Mouse (Mus musculus) embryonic facial prominence, embryonic 10.5 days (tissue): ENCODE data around the gene As3mt. TPM values are rescaled to one million over a fixed set of nuclear protein-coding genes. Genes with fewer than 3 reads are reported as not detected.

Source experiments
- DNase-seq: peaks from one replicate; pipeline ENCODE4 v3.0.0-alpha.2; 2017; ENCODE audit warnings: low spot score
- H3K27ac ChIP-seq: fragments of 300-500 bp; sonication (generic); replicated peaks from 2 replicates; pipeline ENCODE4 v1.5.1; 2016; ENCODE audit warnings: mild to moderate bottlenecking
- H3K27me3 ChIP-seq: fragments of 300-500 bp; sonication (generic); replicated peaks from 2 replicates; pipeline ENCODE4 v1.6.1; 2016; ENCODE audit warnings: low read depth, mild to moderate bottlenecking; ENCODE audit not compliant: poor library complexity, severe bottlenecking
- H3K36me3 ChIP-seq: fragments of 300-500 bp; sonication (generic); replicated peaks from 2 replicates; pipeline ENCODE4 v1.6.1; 2016; ENCODE audit warnings: mild to moderate bottlenecking, moderate library complexity
- H3K4me1 ChIP-seq: fragments of 300-500 bp; sonication (generic); 2 replicates; pipeline ENCODE4 v1.6.1; 2016
- H3K4me3 ChIP-seq: fragments of 300-500 bp; sonication (generic); 2 replicates; pipeline ENCODE4 v1.5.1; 2016; ENCODE audit warnings: mild to moderate bottlenecking, moderate library complexity
- H3K9me3 ChIP-seq: fragments of 300-500 bp; sonication (generic); 2 replicates; pipeline ENCODE4 v1.6.1; 2016; ENCODE audit warnings: mild to moderate bottlenecking
- WGBS: fragments of 180-500 bp; shearing (Covaris S2); methylation state at CpG from one replicate; pipeline ENCODE4 v1.1.7; 2016; 5-methylcytosine and 5-hydroxymethylcytosine counted together
- polyA plus RNA-seq: library from polyadenylated mRNA; unstranded; fragments of >200 nt; fragmentation: Nextera tagmentation; extraction: Ambion mirVana; gene quantifications from 2 replicates; pipeline ENCODE4 v1.2.1, GENCODE M21; 2016

As3mt gene
- polyA plus RNA-seq, 1 experiment from 2014 or later = 31.8 TPM

GRCm38 (mm10) chr19:46675641-46676040, 31.6 kb upstream of the As3mt start:
- Histone ChIP-seq H3K9me3 (no peaks in the 10 kb centered on the region), H3K36me3 (no peaks in the 10 kb centered on the region), H3K4me3 (no peak overlapping the region), H3K27me3 (0 out of 2 replicates have a peak, but pooled peaks cover 4% of the 10 kb centered on the region), H3K4me1 (peaks cover 21% of the 10 kb centered on the region), H3K27ac (no peak overlapping the region)
- WGBS = 86% methylated on average over 3 of the region's 3 CpGs
- DNase-seq = no peak

GRCm38 (mm10) chr19:46679720-46680383, 27.4 kb upstream of the As3mt start:
- Histone ChIP-seq H3K4me3 (no peak overlapping the region), H3K27me3 (peaks cover 8% of the 10 kb centered on the region; the same call in 1 of the 2 replicates), H3K27ac (no peak overlapping the region), H3K4me1 (peaks cover 16% of the 10 kb centered on the region), H3K9me3 (no peaks in the 10 kb centered on the region), H3K36me3 (no peaks in the 10 kb centered on the region)
- 72% methylated on average over 12 of the region's 12 CpGs for WGBS
- DNase-seq = no peak

GRCm38 (mm10) chr19:46689460-46690372, 17.5 kb upstream of the As3mt start, which contains the start of gene Borcs7:
Gene Borcs7 (plus strand): TSS chr19:46689906.
- Histone ChIP-seq H3K27me3 (no peaks in the 10 kb centered on the region), H3K27ac (peak within 1 kb of the TSS; percentile 96), H3K4me3 (peak within 1 kb of the TSS; percentile 76), H3K36me3 (peaks cover 7% of the 10 kb centered on the region), H3K4me1 (peaks cover 13% of the 10 kb centered on the region), H3K9me3 (no peaks in the 10 kb centered on the region)
- WGBS = 4% methylated on average over 44 of the region's 44 CpGs
- DNase-seq = peak; percentile 88

- Histone ChIP-seq H3K27ac (peak overlapping the region; percentile 96), H3K27me3 (no peaks in the 10 kb centered on the region), H3K4me1 (peaks cover 13% of the 10 kb centered on the region), H3K9me3 (no peaks in the 10 kb centered on the region), H3K4me3 (peak overlapping the region; percentile 76), H3K36me3 (peaks cover 13% of the 10 kb centered on the region)
- DNase-seq = no peak
- WGBS = 80% methylated on average over 11 of the region's 11 CpGs
Observed at GRCm38 (mm10) chr19:46690387-46690786, 16.9 kb upstream of the As3mt start.

- no peak overlapping the region for H3K27ac ChIP-seq
- H3K9me3 ChIP-seq = no peaks in the 10 kb centered on the region
- no peak for DNase-seq
- 80% methylated on average over 2 of the region's 2 CpGs for WGBS
- H3K27me3 ChIP-seq = no peaks in the 10 kb centered on the region
- no peak overlapping the region for H3K4me3 ChIP-seq
- H3K4me1 ChIP-seq = peaks cover 13% of the 10 kb centered on the region
- peaks cover 16% of the 10 kb centered on the region for H3K36me3 ChIP-seq
Observed at GRCm38 (mm10) chr19:46691078-46691477, 16.2 kb upstream of the As3mt start.

GRCm38 (mm10) chr19:46693146-46693545, 14.1 kb upstream of the As3mt start:
- Histone ChIP-seq H3K9me3 (no peaks in the 10 kb centered on the region), H3K4me1 (peaks cover 15% of the 10 kb centered on the region), H3K4me3 (no peak overlapping the region), H3K36me3 (peaks cover 22% of the 10 kb centered on the region), H3K27ac (no peak overlapping the region), H3K27me3 (no peaks in the 10 kb centered on the region)
- 91% methylated on average over 4 of the region's 4 CpGs for WGBS
- DNase-seq = no peak

- Histone ChIP-seq H3K4me1 (peaks cover 10% of the 10 kb centered on the region), H3K4me3 (no peak overlapping the region), H3K36me3 (peaks cover 29% of the 10 kb centered on the region), H3K27ac (no peak overlapping the region), H3K27me3 (no peaks in the 10 kb centered on the region), H3K9me3 (no peaks in the 10 kb centered on the region)
- DNase-seq = no peak
- WGBS = 94% methylated on average over 8 of the region's 8 CpGs
Observed at GRCm38 (mm10) chr19:46696482-46696881, 10.8 kb upstream of the As3mt start.

GRCm38 (mm10) chr19:46696943-46697342, 10.3 kb upstream of the As3mt start:
- Histone ChIP-seq H3K9me3 (no peaks in the 10 kb centered on the region), H3K36me3 (peaks cover 34% of the 10 kb centered on the region), H3K27ac (no peak overlapping the region), H3K27me3 (no peaks in the 10 kb centered on the region), H3K4me1 (peaks cover 10% of the 10 kb centered on the region), H3K4me3 (no peak overlapping the region)
- WGBS = 91% methylated on average over 7 of the region's 7 CpGs
- no peak for DNase-seq

GRCm38 (mm10) chr19:46697840-46698517, 9.3 kb upstream of the As3mt start:
- 49% methylated on average over 19 of the region's 19 CpGs for WGBS
- H3K4me1 ChIP-seq = peaks cover 10% of the 10 kb centered on the region

GRCm38 (mm10) chr19:46699011-46699481, 8.2 kb upstream of the As3mt start:
- Histone ChIP-seq H3K27ac (no peak overlapping the region), H3K9me3 (no peaks in the 10 kb centered on the region), H3K36me3 (peaks cover 37% of the 10 kb centered on the region), H3K27me3 (no peaks in the 10 kb centered on the region), H3K4me3 (no peak overlapping the region), H3K4me1 (peaks cover 10% of the 10 kb centered on the region)
- DNase-seq = no peak
- WGBS = 79% methylated on average over 10 of the region's 10 CpGs

More at GRCm38 (mm10) chr19:46697840-46698517, 9.3 kb upstream of the As3mt start:
- Histone ChIP-seq H3K4me3 (no peak overlapping the region), H3K36me3 (peaks cover 37% of the 10 kb centered on the region), H3K27ac (no peak overlapping the region; the same call in 1 of the 2 replicates), H3K27me3 (no peaks in the 10 kb centered on the region), H3K9me3 (no peaks in the 10 kb centered on the region)
- no peak for DNase-seq

GRCm38 (mm10) chr19:46701156-46701555, 6.1 kb upstream of the As3mt start:
- 87% methylated on average over 9 of the region's 9 CpGs for WGBS
- no peak for DNase-seq

More at GRCm38 (mm10) chr19:46701156-46701555, 6.1 kb upstream of the As3mt start:
- Histone ChIP-seq H3K4me1 (peaks cover 10% of the 10 kb centered on the region), H3K36me3 (peaks cover 20% of the 10 kb centered on the region), H3K9me3 (no peaks in the 10 kb centered on the region), H3K27me3 (peaks cover 13% of the 10 kb centered on the region), H3K27ac (no peak overlapping the region), H3K4me3 (no peak overlapping the region)
